Mouse (Mus musculus) 3T3-L1 (cell line): Measurements from ENCODE around the gene Dmac1.
A peak's percentile ranks its signal among the peaks of the same experiment; 100 is the strongest.
"Not testable (repeated sequence)": the region's sequence is repeated elsewhere in the genome, so short reads cannot be mapped to it uniquely, and the experiment has no call there.

ENCODE experiments used
- DNase-seq: peaks from one replicate; pipeline ENCODE4 v3.0.0-alpha.2; 2015; ENCODE audit warnings: low read depth, low spot score

Gene Dmac1

GRCm38 (mm10) chr4:75278197-75279175 is at the start of gene Dmac1:
TSS of gene Dmac1 (minus strand) at chr4:75278305.
- peak; percentile 90 for DNase-seq

DNA sequence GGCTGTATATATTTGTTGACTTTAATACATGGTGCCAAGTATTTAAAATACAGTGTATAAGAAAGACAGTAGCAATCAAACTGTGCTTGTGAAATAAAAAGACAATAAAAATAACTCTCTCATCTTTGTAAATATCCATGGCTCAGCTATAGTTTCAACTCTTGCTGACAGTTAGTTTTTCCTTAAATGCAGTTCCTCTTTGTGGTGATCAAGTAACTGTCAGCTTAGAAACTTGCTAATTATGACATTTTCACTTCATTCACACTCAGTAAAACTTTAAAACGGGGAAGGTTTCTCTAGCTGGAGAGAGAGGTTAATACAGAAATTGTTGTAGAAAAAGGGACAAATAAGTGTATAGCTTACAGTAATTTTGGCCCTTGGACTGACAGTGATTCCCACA is 37.3 kb upstream of the Dmac1 start:
- DNase-seq: no peak

DNA sequence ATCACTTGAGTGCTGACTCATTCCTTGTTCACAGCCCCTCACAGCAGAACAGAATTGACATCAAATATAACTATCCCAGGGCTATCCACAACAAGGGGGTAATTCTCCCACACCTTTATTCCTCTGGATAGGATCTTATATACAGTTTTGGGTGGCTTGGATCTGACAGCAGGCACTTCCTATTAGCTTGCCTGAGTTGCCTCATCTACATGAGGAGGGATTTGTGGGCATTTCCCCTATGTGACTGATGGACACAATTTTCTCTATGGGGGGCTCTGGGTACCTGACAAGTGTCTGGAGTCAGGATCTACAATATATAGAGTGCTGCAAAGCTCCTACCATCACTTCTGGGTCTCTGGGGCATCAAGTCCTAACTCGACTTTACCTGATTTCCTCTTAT is 36.9 kb upstream of the Dmac1 start:
- no peak for DNase-seq

DNA sequence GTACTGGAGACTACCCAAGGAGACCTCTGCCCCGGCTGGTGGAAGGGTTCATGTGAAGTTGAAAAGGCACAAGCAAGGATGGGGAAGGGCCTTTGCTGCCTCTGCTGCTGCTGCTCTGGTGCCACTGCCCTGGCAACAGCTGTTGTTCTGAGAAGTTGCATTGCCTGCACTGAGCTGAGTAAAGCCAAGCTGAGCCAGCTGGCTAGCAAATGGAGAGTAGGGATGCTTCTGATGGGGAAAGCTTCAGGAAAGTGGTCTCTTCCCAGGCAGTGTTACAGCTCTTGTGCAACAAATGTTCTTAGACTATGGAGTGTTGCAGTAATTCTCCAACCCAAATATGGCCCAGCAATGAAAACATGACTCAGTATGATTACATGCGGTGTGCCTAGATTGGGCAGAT is 33.8 kb upstream of the Dmac1 start:
- DNase-seq: no peak

DNA sequence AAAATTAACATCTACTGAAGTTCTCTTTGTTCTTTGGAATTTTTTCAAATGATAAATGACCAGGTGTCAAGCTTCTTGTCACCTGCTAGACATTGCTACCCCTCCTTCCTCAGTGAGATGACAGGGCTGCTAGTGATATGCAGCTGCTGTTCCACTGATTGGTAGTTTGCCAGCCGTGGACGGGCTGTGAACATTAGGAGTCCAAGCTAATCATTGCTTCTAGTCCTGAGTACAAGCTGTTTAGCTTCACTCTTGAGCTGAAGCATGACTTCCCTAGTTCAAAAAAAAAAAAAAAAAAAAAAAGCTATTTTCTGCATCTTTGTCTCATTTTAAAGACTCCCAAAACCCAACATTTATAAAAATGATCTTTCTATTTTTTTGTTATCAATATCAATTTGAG is 33.2 kb upstream of the Dmac1 start:
- no peak for DNase-seq

DNA sequence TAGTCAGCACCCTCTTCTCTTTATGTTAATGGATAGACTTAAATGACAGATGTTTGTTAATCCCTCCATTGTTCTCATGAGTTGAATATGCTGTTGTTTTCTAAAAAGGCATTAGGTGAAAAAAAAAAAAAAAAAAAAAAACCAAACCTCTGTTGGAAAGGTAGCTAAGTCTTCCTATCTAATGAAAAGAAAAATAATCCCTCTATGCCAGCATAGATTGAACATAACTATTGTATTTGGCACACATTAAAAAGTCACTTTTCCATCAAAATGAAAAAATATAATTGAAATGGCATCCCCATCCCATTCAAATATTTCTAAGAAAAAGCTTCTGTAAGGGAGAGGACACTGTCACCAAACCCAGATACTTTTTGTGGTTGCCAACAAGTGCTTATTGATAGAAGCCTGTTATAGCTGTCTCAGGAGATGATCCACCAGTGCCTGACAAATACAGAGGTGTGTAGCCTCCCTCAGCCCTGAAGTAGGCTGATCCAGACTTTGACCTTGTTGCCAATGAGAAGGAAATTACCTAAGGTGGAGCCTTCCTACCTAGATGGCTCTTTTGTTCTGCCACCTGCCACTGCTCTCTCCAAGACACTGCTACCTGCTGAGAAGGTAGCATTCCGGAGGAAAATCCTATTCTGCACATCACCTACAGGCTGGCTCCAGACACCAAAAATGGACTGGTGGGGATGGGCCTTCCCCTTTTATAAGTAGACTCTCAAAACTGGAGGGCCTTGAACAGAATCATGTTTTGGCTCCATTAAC is 22.3 kb upstream of the Dmac1 start:
- no peak for DNase-seq

GRCm38 (mm10) chr4:75292315-75292714 is 14.2 kb upstream of the Dmac1 start:
- no peak for DNase-seq

- DNase-seq: no peak
Observed at GRCm38 (mm10) chr4:75291142-75291541, 13.0 kb upstream of the Dmac1 start.

DNA sequence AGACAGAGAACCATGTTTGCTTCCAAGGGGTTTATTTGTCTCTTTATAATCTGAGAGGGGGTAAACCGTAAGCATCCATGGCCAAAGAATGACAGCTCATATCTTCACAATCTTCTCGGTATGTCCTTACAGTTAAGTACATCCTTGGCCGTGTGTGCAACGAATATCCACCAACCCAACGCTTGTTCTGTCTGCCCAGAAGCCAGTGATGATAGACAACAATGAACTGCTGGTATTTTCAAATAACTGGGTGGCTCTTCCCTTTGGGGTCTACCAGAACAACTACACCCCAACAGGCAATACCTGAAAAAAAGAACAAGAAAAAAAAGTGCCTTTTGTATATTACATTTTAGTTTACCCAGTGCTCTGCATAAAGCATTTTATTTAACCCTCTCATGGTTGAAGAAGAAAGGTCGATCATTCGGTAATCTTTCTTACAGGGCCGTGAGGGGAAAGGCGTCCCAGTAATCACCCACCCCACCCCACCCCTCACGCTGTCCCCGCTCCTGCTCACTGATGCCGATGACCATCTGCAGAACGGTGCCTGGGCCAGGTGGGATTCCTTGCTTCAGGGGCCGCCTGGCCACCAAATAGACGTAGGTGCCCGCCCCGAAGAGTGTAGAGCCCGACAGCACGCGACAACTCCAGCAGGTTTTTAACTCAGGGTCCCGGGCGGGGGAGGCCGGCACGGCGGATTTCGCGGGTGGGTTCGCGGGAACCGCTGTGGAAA is 473 bp downstream of the Dmac1 start:
- DNase-seq: peak; percentile 20

DNA sequence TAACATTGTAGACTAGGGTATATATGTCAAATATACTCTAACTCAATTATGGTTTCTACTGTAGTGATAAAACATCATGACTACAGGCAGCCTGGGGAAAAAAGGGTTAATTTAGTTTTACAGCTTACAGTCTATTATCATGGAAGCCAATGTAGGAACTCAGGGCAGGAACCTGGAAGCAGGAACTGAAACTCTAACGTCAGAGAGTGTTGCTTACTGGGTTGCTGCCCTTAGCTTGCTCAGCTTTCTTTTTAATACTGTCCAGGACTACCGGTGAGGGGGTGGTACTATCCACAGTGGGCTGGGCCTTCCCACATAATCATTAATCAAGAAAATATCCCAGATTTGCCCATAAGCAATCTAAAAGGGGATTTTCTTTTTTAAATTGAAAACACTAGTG is 2.4 kb downstream of the Dmac1 start:
- no peak for DNase-seq

- DNase-seq: no peak
Observed at GRCm38 (mm10) chr4:75267866-75268265, 10.2 kb downstream of the Dmac1 start.

DNA sequence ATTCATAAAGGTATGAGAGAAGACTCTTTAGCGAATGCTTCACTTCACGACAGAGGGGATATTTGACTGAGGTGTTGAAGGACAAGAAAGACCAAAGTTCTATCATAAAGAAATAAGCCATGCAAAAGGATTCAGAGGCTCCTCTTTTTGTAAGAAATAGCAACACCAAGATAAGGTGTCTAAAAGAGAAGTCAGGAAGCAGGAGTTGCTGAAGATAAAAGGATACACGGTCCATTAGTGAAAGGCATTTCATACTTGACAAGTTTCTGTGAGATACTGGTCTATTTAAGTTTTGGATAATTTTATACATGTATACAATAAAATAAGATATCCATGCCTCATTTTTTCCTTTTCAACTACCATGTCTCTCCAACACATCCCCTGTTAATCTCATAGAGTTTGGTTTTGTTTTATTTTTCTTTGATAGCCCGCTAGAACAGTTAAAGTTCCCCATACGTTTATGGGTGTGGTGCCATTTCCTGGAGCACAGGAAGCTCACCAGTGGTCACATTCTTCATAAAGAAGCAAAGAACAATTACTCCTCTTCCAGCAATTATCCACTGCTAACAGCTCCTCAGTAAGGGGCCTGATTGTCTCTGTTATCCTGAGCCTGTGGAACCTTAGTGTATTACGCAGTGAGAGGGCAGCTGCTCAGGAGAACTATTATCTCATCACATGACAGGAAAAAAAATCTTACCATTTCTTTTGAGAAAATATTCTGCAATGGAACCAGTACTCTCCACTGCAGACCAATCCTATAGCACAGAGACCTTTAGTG is 11.1 kb downstream of the Dmac1 start:
- DNase-seq: no peak

- DNase-seq: no peak
Observed at GRCm38 (mm10) chr4:75264219-75264618, 13.9 kb downstream of the Dmac1 start.

- no peak for DNase-seq
Observed at GRCm38 (mm10) chr4:75263556-75264129, 14.5 kb downstream of the Dmac1 start.

- DNase-seq: no peak
Observed at GRCm38 (mm10) chr4:75262423-75262822, 15.7 kb downstream of the Dmac1 start.

- DNase-seq: no peak
Observed at GRCm38 (mm10) chr4:75260156-75260555, 17.9 kb downstream of the Dmac1 start.

DNA sequence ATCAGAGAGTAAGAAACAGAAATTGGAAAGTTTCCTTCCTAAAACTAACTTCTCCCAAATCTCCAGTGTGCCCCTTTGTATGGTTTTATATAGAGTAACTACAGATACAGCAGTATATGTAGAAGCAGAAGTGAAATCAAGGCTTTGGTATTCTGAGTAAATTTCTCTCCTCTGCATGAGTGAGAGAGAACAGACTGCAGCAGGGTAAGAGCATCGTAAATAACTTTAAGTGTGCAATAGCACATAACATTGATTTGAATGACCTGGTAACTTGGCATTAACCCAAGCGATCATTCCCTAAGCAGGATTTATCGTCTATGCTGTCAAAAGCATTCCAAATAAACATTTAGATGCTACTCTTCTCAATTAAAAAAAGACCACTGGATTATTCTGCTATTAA is 18.7 kb downstream of the Dmac1 start:
- DNase-seq: no peak

- DNase-seq: not testable (repeated sequence)
Observed at GRCm38 (mm10) chr4:75234602-75235001, 43.5 kb downstream of the Dmac1 start.
